Mouse (Mus musculus): Measurements from ENCODE around the gene Adcy1. TPM values are rescaled to one million over a fixed set of nuclear protein-coding genes. Genes with fewer than 3 reads are reported as not detected.

The Adcy1 gene
- total RNA-seq, 4 experiments from 2014 or later: 239 to 296 (median 267) TPM

GRCm38 (mm10) chr11:7134319-7134718 is 71.0 kb downstream of the Adcy1 start:
- DNase-seq (ENCODE audit: low spot score in 2 of 2): peak in 1 of 2 experiments; percentile 71

GRCm38 (mm10) chr11:7135301-7135700 is 72.0 kb downstream of the Adcy1 start:
- DNase-seq (ENCODE audit: low spot score in 2 of 2): no peak

- DNase-seq (ENCODE audit: low spot score in 2 of 2): no peak
Measured at GRCm38 (mm10) chr11:7135763-7136162, 72.5 kb downstream of the Adcy1 start.

GRCm38 (mm10) chr11:7136246-7136855 is 73.1 kb downstream of the Adcy1 start:
- no peak for DNase-seq (ENCODE audit: low spot score in 2 of 2)

- DNase-seq (ENCODE audit: low spot score in 2 of 2): no peak
Measured at GRCm38 (mm10) chr11:7138370-7138769, 75.1 kb downstream of the Adcy1 start.

- DNase-seq (ENCODE audit: low spot score in 2 of 2): no peak
Measured at GRCm38 (mm10) chr11:7140449-7140848, 77.2 kb downstream of the Adcy1 start.

GRCm38 (mm10) chr11:7142725-7143124 is 79.4 kb downstream of the Adcy1 start:
- DNase-seq (ENCODE audit: low spot score in 2 of 2): no peak

GRCm38 (mm10) chr11:7144369-7144768 is 81.1 kb downstream of the Adcy1 start:
- no peak for DNase-seq (ENCODE audit: low spot score in 2 of 2)

GRCm38 (mm10) chr11:7145221-7145620 is 81.9 kb downstream of the Adcy1 start:
- DNase-seq (ENCODE audit: low spot score in 2 of 2): no peak

GRCm38 (mm10) chr11:7147536-7147935 is 84.2 kb downstream of the Adcy1 start:
- DNase-seq (ENCODE audit: low spot score in 2 of 2): no peak

- DNase-seq (ENCODE audit: low spot score in 2 of 2): no peak
Measured at GRCm38 (mm10) chr11:7147945-7148344, 84.7 kb downstream of the Adcy1 start.

GRCm38 (mm10) chr11:7149471-7149870 is 86.2 kb downstream of the Adcy1 start:
- DNase-seq (ENCODE audit: low spot score in 2 of 2): no peak

- DNase-seq (ENCODE audit: low spot score in 2 of 2): no peak
Measured at GRCm38 (mm10) chr11:7150511-7150910, 87.2 kb downstream of the Adcy1 start.

- DNase-seq (ENCODE audit: low spot score in 2 of 2): no peak
Measured at GRCm38 (mm10) chr11:7152371-7152770, 89.1 kb downstream of the Adcy1 start.

- no peak for DNase-seq (ENCODE audit: low spot score in 2 of 2)
Measured at GRCm38 (mm10) chr11:7153081-7153480, 89.8 kb downstream of the Adcy1 start.

- DNase-seq (ENCODE audit: low spot score in 2 of 2): no peak
Measured at GRCm38 (mm10) chr11:7156427-7156826, 93.1 kb downstream of the Adcy1 start.

- DNase-seq (ENCODE audit: low spot score in 2 of 2): no peak
Measured at GRCm38 (mm10) chr11:7158196-7158595, 94.9 kb downstream of the Adcy1 start.

- DNase-seq (ENCODE audit: low spot score in 2 of 2): no peak
Measured at GRCm38 (mm10) chr11:7160146-7160545, 96.9 kb downstream of the Adcy1 start.

- no peak for DNase-seq (ENCODE audit: low spot score in 2 of 2)
Measured at GRCm38 (mm10) chr11:7160637-7161101, 97.4 kb downstream of the Adcy1 start.

GRCm38 (mm10) chr11:7161502-7162174 is 98.3 kb downstream of the Adcy1 start:
- no peak for DNase-seq (ENCODE audit: low spot score in 2 of 2)

GRCm38 (mm10) chr11:7164416-7164815 is 101.1 kb downstream of the Adcy1 start:
- DNase-seq (ENCODE audit: low spot score in 2 of 2): no peak

- no peak for DNase-seq (ENCODE audit: low spot score in 2 of 2)
Measured at GRCm38 (mm10) chr11:7169645-7170044, 106.4 kb downstream of the Adcy1 start.

- DNase-seq (ENCODE audit: low spot score in 2 of 2): no peak
Measured at GRCm38 (mm10) chr11:7173664-7174063, 110.4 kb downstream of the Adcy1 start.

Measured in left cerebral cortex, adult 8-10 months (tissue).